Mouse (Mus musculus): ENCODE data around the gene Vmo1. TPM values are rescaled to one million over a fixed set of nuclear protein-coding genes. Genes with fewer than 3 reads are reported as not detected.
"Not testable (repeated sequence)": the region's sequence is repeated elsewhere in the genome, so short reads cannot be mapped to it uniquely, and the experiment has no call there.

Gene Vmo1
- polyA plus RNA-seq, 1 experiment, result not detected

DNA sequence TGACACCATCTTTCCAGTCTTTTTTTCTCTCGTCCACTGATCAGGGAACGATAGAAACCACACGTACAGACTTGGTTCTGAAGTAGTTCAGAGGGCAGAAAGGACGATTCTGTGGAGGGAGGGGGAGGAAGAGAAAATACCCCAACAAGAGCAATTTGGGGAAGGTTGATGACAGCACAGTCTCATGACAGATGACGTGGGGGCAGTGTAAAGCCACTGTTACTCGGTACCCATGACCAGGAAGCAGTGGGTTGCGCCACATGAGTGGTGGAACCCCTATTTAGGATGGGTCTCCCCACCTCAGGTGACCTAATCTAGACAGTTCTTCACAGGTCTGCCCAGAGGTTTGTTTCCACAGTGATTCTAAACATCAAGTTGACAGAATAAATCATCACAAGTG is 14.2 kb upstream of the Vmo1 start:
- TF ChIP-seq CTCF (IDR thresholded peaks at IDR 0.05; ENCODE audit: borderline replicate concordance, insufficient read depth, low read depth, low read length) (no peak), POLR2A (IDR thresholded peaks at IDR 0.05; ENCODE audit: borderline replicate concordance, insufficient read depth, low read length) (no peak)
- no peaks in the 10 kb centered on the region for H3K27me3 ChIP-seq (ENCODE audit: control insufficient read depth, insufficient read depth, low read length)
- H3K27ac ChIP-seq (ENCODE audit: insufficient read depth, low read length), result no peak overlapping the region
- WGBS, result 84% methylated on average over 7 of the region's 7 CpGs
- DNase-seq, result no peak
- no peak overlapping the region for H3K4me3 ChIP-seq (replicated peaks; ENCODE audit: insufficient read depth, low read depth, low read length)
- peaks cover 6% of the 10 kb centered on the region; the same call in 1 of the 2 replicates for H3K4me1 ChIP-seq (ENCODE audit: control insufficient read depth, insufficient read depth, low read length)

- no peak overlapping the region for H3K4me3 ChIP-seq (replicated peaks; ENCODE audit: insufficient read depth, low read depth, low read length)
- H3K27me3 ChIP-seq (ENCODE audit: control insufficient read depth, insufficient read depth, low read length), result no peaks in the 10 kb centered on the region
- H3K4me1 ChIP-seq (ENCODE audit: control insufficient read depth, insufficient read depth, low read length), result peaks cover 6% of the 10 kb centered on the region; the same call in 1 of the 2 replicates
- H3K27ac ChIP-seq (ENCODE audit: insufficient read depth, low read length), result no peak overlapping the region
- 85% methylated on average over 12 of the region's 12 CpGs for WGBS
- TF ChIP-seq CTCF (IDR thresholded peaks at IDR 0.05; ENCODE audit: borderline replicate concordance, insufficient read depth, low read depth, low read length) (no peak), POLR2A (IDR thresholded peaks at IDR 0.05; ENCODE audit: borderline replicate concordance, insufficient read depth, low read length) (no peak)
- DNase-seq, result no peak
Measured at GRCm38 (mm10) chr11:70526211-70526610, 11.8 kb upstream of the Vmo1 start.

GRCm38 (mm10) chr11:70525726-70526125 is 11.3 kb upstream of the Vmo1 start:
- H3K4me1 ChIP-seq (ENCODE audit: control insufficient read depth, insufficient read depth, low read length), result peaks cover 6% of the 10 kb centered on the region; the same call in 1 of the 2 replicates
- H3K27ac ChIP-seq (ENCODE audit: insufficient read depth, low read length), result no peak overlapping the region
- H3K4me3 ChIP-seq (replicated peaks; ENCODE audit: insufficient read depth, low read depth, low read length), result peak overlapping the region; percentile 88
- no peak for DNase-seq
- TF ChIP-seq CTCF (IDR thresholded peaks at IDR 0.05; ENCODE audit: borderline replicate concordance, insufficient read depth, low read depth, low read length) (no peak), POLR2A (IDR thresholded peaks at IDR 0.05; ENCODE audit: borderline replicate concordance, insufficient read depth, low read length) (no peak)
- H3K27me3 ChIP-seq (ENCODE audit: control insufficient read depth, insufficient read depth, low read length), result no peaks in the 10 kb centered on the region
- WGBS, result 2% methylated on average over 12 of the region's 12 CpGs

DNA sequence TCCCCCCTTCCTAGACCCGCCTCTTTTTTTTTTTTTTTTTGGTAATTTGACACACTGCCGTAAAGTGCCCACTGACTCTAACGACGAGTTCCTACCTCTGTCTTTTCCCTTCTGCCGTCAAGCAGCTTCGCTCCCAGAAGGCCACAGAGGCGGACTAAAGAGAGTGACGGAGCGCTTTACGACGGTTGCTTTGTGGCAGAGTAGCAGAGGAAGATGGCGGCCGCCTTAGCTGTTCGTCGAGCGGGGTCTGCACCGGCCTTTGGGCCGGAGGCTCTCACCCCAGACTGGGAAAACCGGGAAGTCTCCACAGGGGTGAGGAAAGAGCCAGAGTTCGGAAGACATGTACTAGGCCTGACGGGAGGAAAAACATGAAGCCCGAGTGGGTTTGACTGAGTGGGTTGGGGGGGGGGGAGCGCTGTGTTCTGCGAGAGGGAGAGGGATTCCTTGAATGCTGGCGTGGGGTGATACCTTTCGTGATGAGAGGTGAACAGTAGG is 10.8 kb upstream of the Vmo1 start, which contains the start of gene Psmb6:
Psmb6 (plus strand) TSS at position 184 of the 495 bp plus-strand sequence.
- Histone ChIP-seq H3K27ac (ENCODE audit: insufficient read depth, low read length) (no peak within 1 kb of the TSS), H3K4me3 (replicated peaks; ENCODE audit: insufficient read depth, low read depth, low read length) (peak within 1 kb of the TSS; percentile 88)
- under 1% methylated on average over 26 of the region's 26 CpGs for WGBS

GRCm38 (mm10) chr11:70524782-70525181 is 10.4 kb upstream of the Vmo1 start:
- Histone ChIP-seq H3K27me3 (ENCODE audit: control insufficient read depth, insufficient read depth, low read length) (no peaks in the 10 kb centered on the region), H3K4me1 (ENCODE audit: control insufficient read depth, insufficient read depth, low read length) (peaks cover 7% of the 10 kb centered on the region), H3K27ac (ENCODE audit: insufficient read depth, low read length) (no peak overlapping the region), H3K4me3 (replicated peaks; ENCODE audit: insufficient read depth, low read depth, low read length) (peak overlapping the region; percentile 38)
- WGBS, result 8% methylated on average over 8 of the region's 8 CpGs
- DNase-seq, result no peak
- TF ChIP-seq POLR2A (IDR thresholded peaks at IDR 0.05; ENCODE audit: borderline replicate concordance, insufficient read depth, low read length), result no peak
- no peak for TF ChIP-seq CTCF (IDR thresholded peaks at IDR 0.05; ENCODE audit: borderline replicate concordance, insufficient read depth, low read depth, low read length)

More for the DNA sequence above, 10.8 kb upstream of the Vmo1 start, which contains the start of gene Psmb6:
- Histone ChIP-seq H3K27me3 (ENCODE audit: control insufficient read depth, insufficient read depth, low read length) (no peaks in the 10 kb centered on the region), H3K4me1 (ENCODE audit: control insufficient read depth, insufficient read depth, low read length) (peaks cover 6% of the 10 kb centered on the region)
- TF ChIP-seq POLR2A (IDR thresholded peaks at IDR 0.05; ENCODE audit: borderline replicate concordance, insufficient read depth, low read length) (peak; percentile 84; the same call in 1 of the 2 replicates), CTCF (IDR thresholded peaks at IDR 0.05; ENCODE audit: borderline replicate concordance, insufficient read depth, low read depth, low read length) (no peak)
- peak; percentile 91 to 97 for DNase-seq

DNA sequence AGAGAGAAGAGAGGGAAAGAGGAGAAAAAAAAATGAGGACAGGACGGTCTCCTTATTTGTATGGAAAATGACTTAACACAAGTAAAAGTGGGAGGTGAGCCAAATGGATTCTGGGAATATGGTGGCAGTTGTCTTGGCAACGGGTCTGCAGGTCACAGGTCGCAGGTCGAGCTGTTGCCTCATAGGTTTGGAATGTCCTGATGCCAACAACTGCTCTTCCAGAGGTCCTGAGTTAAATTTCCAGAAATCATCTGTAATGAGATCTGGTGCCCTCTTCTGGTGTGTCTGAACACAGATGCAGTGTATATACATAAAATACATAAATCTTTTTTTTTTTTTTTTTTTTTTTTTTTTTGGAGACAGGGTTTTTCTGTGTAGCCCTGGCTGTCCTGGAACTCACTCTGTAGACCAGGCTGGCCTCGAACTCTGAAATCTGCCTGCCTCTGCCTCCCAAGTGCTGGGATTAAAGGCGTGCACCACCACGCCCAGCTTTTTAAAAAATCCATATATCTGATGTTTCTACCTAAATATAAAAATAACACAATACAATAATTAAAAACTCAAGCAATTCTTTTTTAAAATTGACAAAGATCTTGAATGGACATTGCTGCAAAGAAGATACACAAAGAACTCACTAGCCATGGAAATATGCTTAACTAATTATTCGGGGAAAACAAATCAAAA is 9.0 kb upstream of the Vmo1 start:
- not testable (repeated sequence) for H3K27ac ChIP-seq (ENCODE audit: insufficient read depth, low read length); DNase-seq; H3K4me1 ChIP-seq (ENCODE audit: control insufficient read depth, insufficient read depth, low read length); H3K4me3 ChIP-seq (replicated peaks; ENCODE audit: insufficient read depth, low read depth, low read length); H3K27me3 ChIP-seq (ENCODE audit: control insufficient read depth, insufficient read depth, low read length)
- 88% methylated on average over 8 of the region's 8 CpGs for WGBS

DNA sequence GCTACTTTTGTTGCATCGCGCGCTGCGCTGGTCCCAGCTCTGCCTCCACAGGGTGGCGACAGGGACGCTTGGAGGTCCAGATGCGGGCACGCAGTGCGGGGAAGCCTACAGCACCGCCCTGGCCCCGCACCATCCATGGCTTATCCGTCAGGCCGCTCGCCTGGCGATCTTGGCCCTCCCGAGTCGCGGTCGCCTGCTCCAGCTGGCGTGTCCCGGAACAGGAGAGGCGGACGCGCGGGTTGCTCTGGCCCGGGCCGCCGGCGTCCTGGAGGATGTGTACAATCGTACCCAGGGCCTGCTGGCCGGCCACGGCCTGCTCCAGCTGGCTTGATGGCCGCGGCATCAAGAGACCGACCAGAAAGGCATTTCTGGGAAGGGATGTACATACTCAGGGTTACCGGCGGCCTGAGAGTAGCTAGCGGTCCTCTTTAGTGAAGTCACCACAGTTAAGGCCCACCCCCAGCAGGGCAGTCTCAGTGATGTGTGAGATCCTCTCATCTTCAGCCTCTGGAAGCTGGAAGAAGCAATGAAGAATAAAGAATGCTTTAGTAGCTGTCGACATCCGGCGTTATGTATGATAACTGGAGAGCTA is 5.9 kb upstream of the Vmo1 start:
- WGBS, result 10% methylated on average over 41 of the region's 41 CpGs
- H3K4me1 ChIP-seq (ENCODE audit: control insufficient read depth, insufficient read depth, low read length), result peaks cover 3% of the 10 kb centered on the region; the same call in 1 of the 2 replicates
- peak overlapping the region; percentile 17 for H3K4me3 ChIP-seq (replicated peaks; ENCODE audit: insufficient read depth, low read depth, low read length)
- no peaks in the 10 kb centered on the region for H3K27me3 ChIP-seq (ENCODE audit: control insufficient read depth, insufficient read depth, low read length)
- peak; percentile 44 to 59 for DNase-seq
- H3K27ac ChIP-seq (ENCODE audit: insufficient read depth, low read length), result peak overlapping the region; percentile 12; the same call in 1 of the 2 replicates
- TF ChIP-seq CTCF (IDR thresholded peaks at IDR 0.05; ENCODE audit: borderline replicate concordance, insufficient read depth, low read depth, low read length), result no peak
- no peak for TF ChIP-seq POLR2A (IDR thresholded peaks at IDR 0.05; ENCODE audit: borderline replicate concordance, insufficient read depth, low read length)

- Histone ChIP-seq H3K27me3 (ENCODE audit: control insufficient read depth, insufficient read depth, low read length) (no peaks in the 10 kb centered on the region), H3K4me3 (replicated peaks; ENCODE audit: insufficient read depth, low read depth, low read length) (no peak within 1 kb of the TSS), H3K4me1 (ENCODE audit: control insufficient read depth, insufficient read depth, low read length) (peaks cover 3% of the 10 kb centered on the region; the same call in 1 of the 2 replicates), H3K27ac (ENCODE audit: insufficient read depth, low read length) (no peak within 1 kb of the TSS)
- TF ChIP-seq POLR2A (IDR thresholded peaks at IDR 0.05; ENCODE audit: borderline replicate concordance, insufficient read depth, low read length) (no peak), CTCF (IDR thresholded peaks at IDR 0.05; ENCODE audit: borderline replicate concordance, insufficient read depth, low read depth, low read length) (no peak)
- 88% methylated on average over 10 of the region's 10 CpGs for WGBS
- DNase-seq, result no peak
Measured at GRCm38 (mm10) chr11:70518923-70519322, 4.5 kb upstream of the Vmo1 start, which contains the start of gene Gltpd2. Gene Gltpd2, plus strand, starts transcription at chr11:70519196.

All from cerebellum, adult 2 months (tissue).